Mouse (Mus musculus) liver, adult 2 months (tissue): ENCODE results near the gene Map3k20.

Experiments
- CTCF ChIP-seq: fragments of 200-500 bp; IDR thresholded peaks from 2 replicates; pipeline ENCODE4 v1.5.1; 2011; ENCODE audit warnings: low read depth, low read length, control low read depth
- POLR2A ChIP-seq: fragments of 200-500 bp; IDR thresholded peaks from 2 replicates; pipeline ENCODE4 v1.6.1; 2011; ENCODE audit warnings: low read length, control low read depth; ENCODE audit not compliant: insufficient read depth; ENCODE audit errors: extremely low read depth

GRCm38 (mm10) chr2:72322681-72323353 is 37.4 kb downstream of the Map3k20 start:
- TF ChIP-seq CTCF (no peak), POLR2A (no peak)
